Mouse (Mus musculus) lung, embryonic 14.5 days (tissue): ENCODE data around the gene Ankrd13d. TPM values are rescaled to one million over a fixed set of nuclear protein-coding genes. Genes with fewer than 3 reads are reported as not detected.

Experiments used
- ATAC-seq: fragments of 200-750 bp; cut with Nextera tagmentation; 2 replicates; pipeline ENCODE4 v1.8.0; 2017; ENCODE audit warnings: mild to moderate bottlenecking, moderate TSS enrichment, moderate library complexity; ENCODE audit not compliant: insufficient read depth
- DNase-seq: peaks from one replicate; pipeline ENCODE4 v3.0.0-alpha.2; 2015
- H3K27ac ChIP-seq: fragments of 300-500 bp; sonication (generic); 2 replicates; pipeline ENCODE4 v1.5.1; 2014; ENCODE audit warnings: low read depth, mild to moderate bottlenecking, moderate library complexity
- H3K27me3 ChIP-seq: fragments of 300-500 bp; sonication (generic); 2 replicates; pipeline ENCODE4 v1.6.1; 2014; ENCODE audit warnings: low read length, control low read depth; ENCODE audit not compliant: insufficient read depth
- H3K36me3 ChIP-seq: fragments of 300-500 bp; sonication (generic); 2 replicates; pipeline ENCODE4 v1.6.1; 2014; ENCODE audit warnings: control low read depth; ENCODE audit not compliant: insufficient read depth
- H3K4me1 ChIP-seq: fragments of 300-500 bp; sonication (generic); 2 replicates; pipeline ENCODE4 v1.6.1; 2014; ENCODE audit warnings: antibody characterized with exemption, control low read depth; ENCODE audit not compliant: insufficient read depth
- H3K4me2 ChIP-seq: fragments of 300-500 bp; sonication (generic); 2 replicates; pipeline ENCODE4 v1.6.1; 2014; ENCODE audit warnings: mild to moderate bottlenecking
- H3K4me3 ChIP-seq: fragments of 300-500 bp; sonication (generic); 2 replicates; pipeline ENCODE4 v1.5.1; 2014; ENCODE audit warnings: low read depth, low read length
- H3K9ac ChIP-seq: fragments of 300-500 bp; sonication (generic); 2 replicates; pipeline ENCODE4 v1.6.1; 2014
- H3K9me3 ChIP-seq: fragments of 300-500 bp; sonication (generic); 2 replicates; pipeline ENCODE4 v1.6.1; 2016; ENCODE audit warnings: low read depth, low read length, control low read depth
- CTCF ChIP-seq: IDR thresholded peaks from 2 replicates; pipeline ENCODE4 v1.5.1; 2016; ENCODE audit warnings: antibody characterized with exemption, low read depth
- WGBS: fragments of 180-500 bp; shearing (Covaris S2); extraction: QIAGEN DNeasy Blood & Tissue Kit; methylation state at CpG from one replicate; pipeline ENCODE4 v1.1.7; 2014; 5-methylcytosine and 5-hydroxymethylcytosine counted together
- polyA plus RNA-seq: library from polyadenylated mRNA; unstranded; fragments of >200 nt; fragmentation: Nextera tagmentation; extraction: Ambion mirVana; gene quantifications from 2 replicates; pipeline ENCODE4 v1.2.1, GENCODE M21; 2014

The Ankrd13d gene
- polyA plus RNA-seq, 1 experiment from 2014 or later: 2.8 TPM

GRCm38 (mm10) chr19:4264171-4264780, 18.7 kb downstream of the Ankrd13d start:
- no peak overlapping the region for H3K9ac ChIP-seq
- H3K27ac ChIP-seq: no peak overlapping the region
- no peaks in the 10 kb centered on the region for H3K27me3 ChIP-seq
- H3K4me2 ChIP-seq: no peak overlapping the region
- DNase-seq (no peak), ATAC-seq (no peak)
- no peaks in the 10 kb centered on the region; the same call in 1 of the 2 replicates for H3K4me1 ChIP-seq
- no peaks in the 10 kb centered on the region for H3K9me3 ChIP-seq
- 92% methylated on average over 6 of the region's 6 CpGs for WGBS
- no peak for TF ChIP-seq CTCF
- H3K4me3 ChIP-seq: no peak overlapping the region
- H3K36me3 ChIP-seq: no peaks in the 10 kb centered on the region

- whole genome bisulfite sequencing: 46% methylated on average over 14 of the region's 14 CpGs
- DNase-seq: peak; percentile 16
- Histone ChIP-seq H3K27ac (no peak overlapping the region), H3K4me2 (no peak overlapping the region), H3K9ac (no peak overlapping the region), H3K4me3 (no peak overlapping the region), H3K4me1 (no peaks in the 10 kb centered on the region; the same call in 1 of the 2 replicates), H3K27me3 (no peaks in the 10 kb centered on the region), H3K36me3 (no peaks in the 10 kb centered on the region), H3K9me3 (no peaks in the 10 kb centered on the region)
- no peak for ATAC-seq
- no peak for TF ChIP-seq CTCF
Observed at GRCm38 (mm10) chr19:4263702-4264101, 19.2 kb downstream of the Ankrd13d start.

- WGBS: 57% methylated on average over 6 of the region's 6 CpGs
- H3K27me3 ChIP-seq: no peaks in the 10 kb centered on the region
- H3K4me1 ChIP-seq: no peaks in the 10 kb centered on the region
- no peaks in the 10 kb centered on the region for H3K36me3 ChIP-seq
- ATAC-seq: no peak
- DNase-seq: no peak
- H3K9ac ChIP-seq: no peak overlapping the region
- H3K4me3 ChIP-seq: no peak overlapping the region
- TF ChIP-seq CTCF: no peak
- no peaks in the 10 kb centered on the region for H3K9me3 ChIP-seq
- H3K27ac ChIP-seq: no peak overlapping the region
- H3K4me2 ChIP-seq: no peak overlapping the region
Observed at GRCm38 (mm10) chr19:4262756-4263155, 20.2 kb downstream of the Ankrd13d start.

GRCm38 (mm10) chr19:4261038-4261698, 21.8 kb downstream of the Ankrd13d start:
- DNase-seq: peak; percentile 48
- H3K9me3 ChIP-seq: no peaks in the 10 kb centered on the region
- H3K9ac ChIP-seq: no peak overlapping the region
- H3K27me3 ChIP-seq: no peaks in the 10 kb centered on the region
- no peak for ATAC-seq
- no peaks in the 10 kb centered on the region for H3K4me1 ChIP-seq
- no peaks in the 10 kb centered on the region for H3K36me3 ChIP-seq
- 0 out of 2 replicates have a peak, but pooled peaks have one; percentile 25 for TF ChIP-seq CTCF
- WGBS: 50% methylated on average over 8 of the region's 8 CpGs
- H3K4me2 ChIP-seq: no peak overlapping the region
- H3K27ac ChIP-seq: no peak overlapping the region
- H3K4me3 ChIP-seq: no peak overlapping the region

GRCm38 (mm10) chr19:4257897-4258252, 25.1 kb downstream of the Ankrd13d start:
- H3K9me3 ChIP-seq: no peaks in the 10 kb centered on the region
- H3K4me1 ChIP-seq: no peaks in the 10 kb centered on the region
- no peaks in the 10 kb centered on the region for H3K36me3 ChIP-seq
- 0 out of 2 replicates have a peak overlapping the region, but pooled peaks have one; percentile 9 for H3K27ac ChIP-seq
- H3K9ac ChIP-seq: peak overlapping the region; percentile 56
- TF ChIP-seq CTCF: no peak
- no peak for DNase-seq
- 14% methylated on average over 12 of the region's 12 CpGs for WGBS
- no peak for ATAC-seq
- H3K27me3 ChIP-seq: no peaks in the 10 kb centered on the region
- H3K4me3 ChIP-seq: peak overlapping the region; percentile 62
- peak overlapping the region; percentile 93 for H3K4me2 ChIP-seq

DNA sequence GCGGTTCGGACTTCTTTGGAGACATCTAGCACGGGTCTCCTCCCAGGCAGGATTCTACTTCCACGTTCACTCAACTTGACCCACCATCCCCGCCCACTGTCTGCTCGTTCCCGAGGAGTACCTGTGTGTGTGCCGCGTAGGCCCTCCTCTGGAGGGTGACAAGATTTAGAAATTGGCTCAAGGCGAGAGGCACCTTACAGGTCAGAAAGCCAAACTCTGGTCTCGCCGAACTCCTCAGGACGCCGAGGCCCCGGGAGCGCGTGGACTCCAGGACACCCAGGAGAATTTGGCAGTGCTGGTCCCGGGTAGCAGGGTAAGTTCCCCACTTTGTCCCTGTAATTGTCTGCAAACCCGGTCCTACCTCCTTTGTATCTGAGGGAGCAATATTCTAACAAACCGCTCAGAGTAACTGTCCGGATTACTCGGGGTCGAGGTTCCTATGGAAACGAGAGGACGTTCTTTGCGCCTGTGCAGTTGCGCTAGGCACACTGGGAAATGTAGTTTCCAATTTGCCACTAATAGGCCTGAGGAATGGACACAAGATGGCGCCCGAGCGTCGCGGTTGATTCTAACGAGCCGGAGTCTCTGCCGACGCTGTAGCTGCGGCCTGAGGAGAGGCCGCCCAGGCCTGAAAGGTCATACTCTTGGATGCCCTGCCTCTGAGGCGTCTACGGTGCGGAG, 25.6 kb downstream of the Ankrd13d start:
- under 1% methylated on average over 41 of the region's 41 CpGs for WGBS
- H3K27ac ChIP-seq: no peak overlapping the region
- peak; percentile 90 for ATAC-seq
- no peaks in the 10 kb centered on the region for H3K4me1 ChIP-seq
- H3K4me2 ChIP-seq: peak overlapping the region; percentile 93
- peak; percentile 100 for DNase-seq
- H3K9me3 ChIP-seq: no peaks in the 10 kb centered on the region
- H3K36me3 ChIP-seq: no peaks in the 10 kb centered on the region
- H3K27me3 ChIP-seq: no peaks in the 10 kb centered on the region
- H3K9ac ChIP-seq: peak overlapping the region; percentile 56
- peak; percentile 90 for TF ChIP-seq CTCF
- H3K4me3 ChIP-seq: peak overlapping the region; percentile 62

- H3K36me3 ChIP-seq: no peaks in the 10 kb centered on the region
- H3K4me1 ChIP-seq: no peaks in the 10 kb centered on the region
- H3K27ac ChIP-seq: no peak overlapping the region
- H3K4me3 ChIP-seq: no peak overlapping the region
- peak; percentile 54 for TF ChIP-seq CTCF
- DNase-seq (peak; percentile 16), ATAC-seq (no peak)
- no peaks in the 10 kb centered on the region for H3K27me3 ChIP-seq
- no peak overlapping the region for H3K4me2 ChIP-seq
- no peak overlapping the region for H3K9ac ChIP-seq
- no peaks in the 10 kb centered on the region for H3K9me3 ChIP-seq
- 74% methylated on average over 11 of the region's 11 CpGs for WGBS
Observed at GRCm38 (mm10) chr19:4255583-4256162, 27.3 kb downstream of the Ankrd13d start.
